Mouse (Mus musculus) neural tube, embryonic 11.5 days (tissue): Measurements from ENCODE around the gene Cd300c. TPM values are rescaled to one million over a fixed set of nuclear protein-coding genes. Genes with fewer than 3 reads are reported as not detected.
"Not testable (repeated sequence)": the region's sequence is repeated elsewhere in the genome, so short reads cannot be mapped to it uniquely, and the experiment has no call there.

Source experiments
- ATAC-seq: fragments of 200-750 bp; cut with Nextera tagmentation; 2 replicates; pipeline ENCODE4 v1.8.0; 2017; ENCODE audit warnings: moderate number of reproducible peaks, mild to moderate bottlenecking, moderate TSS enrichment, moderate library complexity; ENCODE audit not compliant: insufficient read depth, low FRiP score, low TSS enrichment
- DNase-seq: peaks from one replicate; pipeline ENCODE4 v3.0.0-alpha.2; 2015; ENCODE audit warnings: low spot score
- H3K27ac ChIP-seq: fragments of 300-500 bp; sonication (generic); 2 replicates; pipeline ENCODE4 v1.5.1; 2014; ENCODE audit warnings: low read depth, mild to moderate bottlenecking, low read length
- H3K27me3 ChIP-seq: fragments of 300-500 bp; sonication (generic); 2 replicates; pipeline ENCODE4 v1.6.1; 2014; ENCODE audit warnings: mild to moderate bottlenecking, low read length, mixed read lengths; ENCODE audit not compliant: control insufficient read depth, insufficient read depth
- H3K36me3 ChIP-seq: fragments of 300-500 bp; sonication (generic); 2 replicates; pipeline ENCODE4 v1.6.1; 2014; ENCODE audit warnings: mild to moderate bottlenecking, low read length, moderate library complexity, mixed read lengths; ENCODE audit not compliant: control insufficient read depth, insufficient read depth
- H3K4me1 ChIP-seq: fragments of 300-500 bp; sonication (generic); 2 replicates; pipeline ENCODE4 v1.6.1; 2014; ENCODE audit warnings: low read length, mixed read lengths; ENCODE audit not compliant: control insufficient read depth, insufficient read depth
- H3K4me2 ChIP-seq: fragments of 300-500 bp; sonication (generic); 2 replicates; pipeline ENCODE4 v1.6.1; 2014; ENCODE audit warnings: low read depth, mild to moderate bottlenecking, moderate library complexity
- H3K4me3 ChIP-seq: fragments of 300-500 bp; sonication (generic); 2 replicates; pipeline ENCODE4 v1.5.1; 2014; ENCODE audit warnings: low read depth, low read length
- H3K9ac ChIP-seq: fragments of 300-500 bp; sonication (generic); 2 replicates; pipeline ENCODE4 v1.6.1; 2014; ENCODE audit warnings: mild to moderate bottlenecking, low read length
- H3K9me3 ChIP-seq: fragments of 300-500 bp; sonication (generic); 2 replicates; pipeline ENCODE4 v1.6.1; 2016; ENCODE audit warnings: low read length; ENCODE audit not compliant: control insufficient read depth
- WGBS: fragments of 180-500 bp; shearing (Covaris S2); extraction: QIAGEN DNeasy Blood & Tissue Kit; methylation state at CpG from one replicate; pipeline ENCODE4 v1.1.7; 2014; 5-methylcytosine and 5-hydroxymethylcytosine counted together
- polyA plus RNA-seq: library from polyadenylated mRNA; unstranded; fragments of >200 nt; fragmentation: Nextera tagmentation; extraction: Ambion mirVana; gene quantifications from 2 replicates; pipeline ENCODE4 v1.2.1, GENCODE M21; 2014

Gene Cd300c
- 0.41 TPM in 1 of 2 replicates, not detected in the other for polyA plus RNA-seq

DNA sequence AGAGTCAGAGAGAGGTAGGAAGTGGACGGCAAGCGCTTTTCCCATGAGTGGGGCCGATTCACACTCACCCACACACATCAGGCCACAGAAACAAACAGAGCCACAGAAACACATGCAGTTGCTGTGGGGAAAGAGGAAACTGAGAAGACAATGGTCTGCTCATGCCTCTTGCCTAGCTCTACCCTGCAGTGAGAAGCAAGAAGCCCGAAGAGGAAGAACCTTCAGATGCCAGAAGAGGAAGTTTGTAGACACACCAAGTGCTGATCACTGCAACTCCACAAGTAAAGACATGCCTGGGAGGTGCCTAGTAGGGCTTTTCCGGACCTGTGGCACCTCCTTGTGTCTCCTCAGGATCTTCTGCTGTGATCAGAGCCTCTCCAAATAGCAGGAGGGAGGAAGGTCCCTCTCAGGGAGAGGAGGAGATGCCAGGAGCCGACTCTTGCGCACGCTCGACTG lies at the start of gene Cd300c:
Gene Cd300c, minus strand, starts transcription at position 406 of the 456 bp plus-strand sequence.
- no peak within 1 kb of the TSS for H3K4me3 ChIP-seq
- H3K36me3 ChIP-seq: no peaks in the 10 kb centered on the region
- H3K27me3 ChIP-seq: no peaks in the 10 kb centered on the region
- H3K9ac ChIP-seq: no peak within 1 kb of the TSS
- H3K27ac ChIP-seq: no peak within 1 kb of the TSS
- ATAC-seq (no peak), DNase-seq (no peak)
- no peak within 1 kb of the TSS for H3K4me2 ChIP-seq
- no peaks in the 10 kb centered on the region for H3K9me3 ChIP-seq
- WGBS: 87% methylated on average over 9 of the region's 9 CpGs
- H3K4me1 ChIP-seq: no peaks in the 10 kb centered on the region

DNA sequence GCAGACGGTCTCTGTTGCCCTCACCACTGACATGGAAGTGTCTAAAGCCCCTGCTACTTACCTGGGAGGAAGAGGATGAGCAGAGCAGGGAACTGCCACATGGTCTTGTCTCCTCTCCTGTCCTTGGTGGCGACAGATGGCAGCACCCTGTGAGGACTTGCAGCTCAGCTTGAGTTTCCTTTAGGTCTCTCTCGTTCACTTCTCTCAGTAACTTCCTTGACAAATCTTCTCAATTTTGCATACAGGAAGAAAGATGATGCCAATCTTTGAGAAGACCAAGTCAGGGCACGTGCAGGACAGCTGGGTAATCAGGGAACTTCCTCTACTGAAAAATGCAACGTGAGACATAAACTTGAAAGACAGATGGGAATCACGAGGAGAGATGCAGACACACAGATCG lies 47.1 kb upstream of the Cd300c start, which contains the start of gene Cd300ld2:
Gene Cd300ld2, minus strand, starts transcription at position 101 of the 400 bp plus-strand sequence.
- not testable (repeated sequence) for H3K4me1 ChIP-seq, H3K9me3 ChIP-seq, H3K36me3 ChIP-seq, H3K9ac ChIP-seq, DNase-seq, H3K4me3 ChIP-seq, H3K4me2 ChIP-seq, H3K27ac ChIP-seq, H3K27me3 ChIP-seq, ATAC-seq
- no CpG with 5 or more reads among the region's 7 CpGs for WGBS

DNA sequence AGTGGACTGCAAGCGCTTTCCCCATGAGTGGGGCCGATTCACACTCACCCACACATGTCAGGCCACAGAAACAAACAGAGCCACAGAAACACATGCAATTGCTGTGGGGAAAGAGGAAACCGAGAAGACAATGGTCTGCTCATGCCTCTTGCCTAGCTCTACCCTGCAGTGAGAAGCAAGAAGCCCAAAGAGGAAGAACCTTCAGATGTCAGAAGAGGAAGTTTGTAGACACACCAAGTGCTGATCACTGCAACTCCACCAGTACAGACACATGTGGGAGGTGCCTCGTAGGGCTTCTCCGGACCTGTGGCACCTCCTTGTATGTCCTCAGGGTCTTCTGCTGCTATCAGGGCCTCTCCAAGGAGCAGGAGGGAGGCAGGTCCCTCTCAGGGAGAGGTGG lies 35.1 kb upstream of the Cd300c start:
- Histone ChIP-seq H3K4me2 (no peak overlapping the region), H3K27ac (no peak overlapping the region), H3K9me3 (no peaks in the 10 kb centered on the region), H3K4me1 (no peaks in the 10 kb centered on the region), H3K27me3 (no peaks in the 10 kb centered on the region), H3K4me3 (no peak overlapping the region), H3K36me3 (no peaks in the 10 kb centered on the region), H3K9ac (no peak overlapping the region)
- WGBS: 93% methylated on average over 5 of the region's 5 CpGs
- DNase-seq (no peak), ATAC-seq (no peak)

DNA sequence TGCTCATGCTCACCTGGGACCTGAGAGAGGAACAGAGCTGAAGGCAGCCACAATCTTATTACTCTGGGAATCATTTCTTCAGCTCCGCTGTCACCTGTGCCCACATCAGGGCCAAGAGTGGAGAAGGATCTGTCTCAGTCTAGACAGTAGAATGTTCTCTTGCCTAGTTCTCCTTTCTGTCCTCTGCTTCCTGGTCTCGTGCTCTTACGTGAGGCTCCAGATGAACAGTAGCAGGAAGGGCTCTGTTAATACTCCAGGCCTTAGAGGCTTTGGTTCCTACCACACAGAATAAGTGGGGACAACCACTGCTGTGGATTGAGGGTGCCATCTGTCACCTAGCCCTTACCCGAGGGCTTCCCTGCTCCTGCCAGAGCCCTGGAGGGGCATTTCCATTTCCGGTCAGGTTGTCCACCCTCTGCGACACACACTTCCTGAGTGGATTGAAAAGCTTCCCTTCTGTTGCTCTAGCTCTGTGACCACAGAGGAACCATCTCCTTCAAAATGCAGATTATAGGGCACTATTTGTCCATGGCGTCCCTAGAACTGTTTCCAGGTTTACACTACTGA lies 32.6 kb upstream of the Cd300c start, which contains the start of gene Cd300c2:
Gene Cd300c2, minus strand, starts transcription at position 407 of the 567 bp plus-strand sequence.
- DNase-seq (no peak), ATAC-seq (no peak)
- H3K4me1 ChIP-seq: no peaks in the 10 kb centered on the region
- no peaks in the 10 kb centered on the region for H3K9me3 ChIP-seq
- no peak within 1 kb of the TSS for H3K9ac ChIP-seq
- H3K27me3 ChIP-seq: no peaks in the 10 kb centered on the region
- no peaks in the 10 kb centered on the region for H3K36me3 ChIP-seq
- no peak within 1 kb of the TSS for H3K27ac ChIP-seq
- H3K4me3 ChIP-seq: no peak within 1 kb of the TSS
- no peak within 1 kb of the TSS for H3K4me2 ChIP-seq
- WGBS: 80% methylated on average over 7 of the region's 7 CpGs

DNA sequence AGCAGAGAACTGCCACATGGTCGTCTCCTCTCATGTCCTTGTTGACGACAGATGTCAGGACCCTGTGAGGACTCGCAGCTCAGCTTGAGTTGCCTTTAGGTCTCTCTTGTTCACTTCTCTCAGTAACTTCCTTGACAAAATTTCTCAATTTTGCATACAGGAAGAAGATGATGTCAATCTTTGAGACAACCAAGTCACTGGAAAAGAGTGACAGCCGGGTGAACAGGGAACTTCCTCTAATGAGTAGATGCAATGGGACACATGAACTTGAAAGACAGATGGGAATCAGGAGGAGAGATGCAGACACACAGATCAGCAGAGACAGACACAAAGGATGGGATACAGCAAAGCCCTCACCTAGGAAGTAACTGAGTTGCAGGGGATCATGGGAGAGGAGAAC lies 20.8 kb upstream of the Cd300c start, which contains the start of gene Cd300ld:
Gene Cd300ld, minus strand, starts transcription at position 130 of the 400 bp plus-strand sequence.
- Histone ChIP-seq H3K27me3 (no peaks in the 10 kb centered on the region), H3K27ac (no peak within 1 kb of the TSS), H3K4me2 (no peak within 1 kb of the TSS), H3K4me3 (no peak within 1 kb of the TSS), H3K36me3 (no peaks in the 10 kb centered on the region), H3K9me3 (no peaks in the 10 kb centered on the region), H3K9ac (no peak within 1 kb of the TSS), H3K4me1 (no peaks in the 10 kb centered on the region)
- DNase-seq (no peak), ATAC-seq (no peak)
- 90% methylated on average over 4 of the region's 4 CpGs for WGBS

DNA sequence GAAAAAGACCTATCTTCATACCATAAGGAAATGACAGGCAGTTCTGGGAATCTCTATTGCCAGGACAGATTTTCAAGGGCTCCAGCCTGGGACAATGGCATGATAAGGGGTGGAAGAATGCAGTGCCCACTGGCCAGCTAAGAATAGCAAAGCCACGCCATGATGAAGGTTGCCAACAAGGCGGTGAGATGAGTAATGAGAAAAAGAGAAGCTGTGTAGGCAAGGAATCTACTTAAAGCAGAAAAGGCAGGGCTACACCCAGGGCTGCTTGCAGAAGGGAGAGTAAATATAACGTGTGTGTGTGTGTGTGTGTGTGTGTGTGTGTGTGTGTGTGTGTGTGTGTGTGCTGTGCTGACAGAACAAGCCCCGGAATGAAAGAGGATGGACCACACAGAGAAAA lies 12.9 kb upstream of the Cd300c start:
- Histone ChIP-seq H3K9me3 (no peaks in the 10 kb centered on the region), H3K4me3 (no peak overlapping the region), H3K4me2 (no peak overlapping the region), H3K36me3 (no peaks in the 10 kb centered on the region), H3K4me1 (no peaks in the 10 kb centered on the region), H3K27me3 (no peaks in the 10 kb centered on the region), H3K9ac (no peak overlapping the region), H3K27ac (no peak overlapping the region)
- WGBS: 90% methylated on average over 4 of the region's 4 CpGs
- ATAC-seq (no peak), DNase-seq (no peak)

DNA sequence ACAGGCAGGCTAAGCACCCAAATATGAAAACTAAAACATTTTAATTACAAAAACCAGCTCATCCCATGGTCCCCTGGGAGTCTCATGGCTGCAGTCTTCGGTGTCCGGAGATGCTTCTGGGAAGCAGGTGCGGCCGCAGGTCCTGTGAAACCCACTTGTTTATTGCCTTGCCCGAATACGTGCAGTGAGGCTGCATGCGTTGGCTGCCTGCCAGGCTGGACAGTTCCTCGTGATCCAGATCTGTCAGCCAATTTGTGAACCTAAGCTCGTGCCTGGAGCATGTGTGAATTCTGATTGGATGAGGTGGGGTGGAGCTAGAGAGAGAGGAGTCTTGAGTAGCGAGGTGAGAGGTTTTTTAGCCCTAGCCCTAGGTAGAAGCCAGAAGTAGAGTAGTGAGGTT lies 3.8 kb upstream of the Cd300c start:
- 90% methylated on average over 10 of the region's 10 CpGs for WGBS
- Histone ChIP-seq H3K36me3 (no peaks in the 10 kb centered on the region), H3K4me3 (no peak overlapping the region), H3K27ac (no peak overlapping the region), H3K27me3 (no peaks in the 10 kb centered on the region), H3K4me1 (no peaks in the 10 kb centered on the region), H3K9ac (no peak overlapping the region), H3K4me2 (no peak overlapping the region), H3K9me3 (no peaks in the 10 kb centered on the region)
- no peak for DNase-seq
- ATAC-seq: no peak

DNA sequence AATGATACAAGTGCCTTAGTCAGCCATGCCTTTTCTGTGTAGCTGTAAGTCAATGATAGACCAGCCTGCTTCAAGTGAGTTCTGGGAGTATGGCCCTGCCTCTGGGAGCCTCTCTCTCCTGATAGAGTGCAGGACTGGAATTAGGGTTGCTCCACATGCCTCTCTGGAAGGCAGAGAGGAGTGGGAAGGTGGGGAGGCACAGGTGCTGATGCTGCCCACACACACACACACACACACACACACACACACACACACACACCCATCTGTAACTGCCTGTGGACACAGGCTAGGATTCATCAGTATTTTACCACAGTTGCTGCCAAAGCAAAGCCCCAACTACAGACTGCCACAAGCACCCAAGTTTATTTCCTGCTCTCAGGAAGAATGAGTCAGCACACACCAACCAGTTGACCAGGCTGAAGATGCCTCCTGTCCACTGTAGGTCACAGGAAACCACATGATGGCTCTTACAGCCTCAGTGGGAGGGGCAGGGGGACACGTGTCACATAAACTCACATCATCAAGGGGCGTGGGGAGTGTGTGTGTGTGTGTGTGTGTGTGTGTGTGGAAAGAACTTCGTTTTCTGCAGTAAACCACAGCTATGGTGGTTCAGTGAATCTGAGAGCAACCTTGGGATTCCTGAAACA lies 3.7 kb downstream of the Cd300c start:
- H3K9ac ChIP-seq: no peak overlapping the region

DNA sequence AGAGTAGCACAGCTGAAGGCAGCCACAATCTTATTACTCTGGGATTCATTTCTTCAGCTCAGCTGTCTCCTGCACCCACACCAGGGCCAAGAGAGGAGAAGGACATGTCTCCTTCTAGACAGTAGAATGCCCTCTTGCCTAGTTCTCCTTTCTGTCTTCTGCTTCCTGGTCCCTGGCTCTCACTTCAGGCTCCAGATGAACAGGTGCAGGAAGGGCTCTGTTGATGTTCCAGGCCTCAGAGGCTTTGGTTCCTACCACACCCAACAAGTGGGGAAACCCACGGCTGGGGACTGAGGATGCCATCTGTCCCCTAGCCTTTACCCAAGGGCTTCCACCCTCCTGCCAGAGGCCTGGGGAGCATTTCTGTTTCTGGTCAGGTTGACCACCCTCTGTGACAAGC lies 8.6 kb downstream of the Cd300c start:
- 62% methylated on average over 1 of the region's 1 CpGs for WGBS
- DNase-seq: no peak
- no peak overlapping the region for H3K9ac ChIP-seq

More for the DNA sequence above, 3.7 kb downstream of the Cd300c start:
- no peak overlapping the region for H3K4me3 ChIP-seq
- no peak for DNase-seq
- H3K27me3 ChIP-seq: no peaks in the 10 kb centered on the region
- no peaks in the 10 kb centered on the region for H3K9me3 ChIP-seq
- H3K36me3 ChIP-seq: no peaks in the 10 kb centered on the region
- no peak overlapping the region for H3K27ac ChIP-seq
- WGBS: 61% methylated on average over 3 of the region's 3 CpGs
- no peak overlapping the region for H3K4me2 ChIP-seq
- H3K4me1 ChIP-seq: no peaks in the 10 kb centered on the region
- ATAC-seq: no peak

More for the DNA sequence above, 8.6 kb downstream of the Cd300c start:
- H3K4me3 ChIP-seq: no peak overlapping the region
- no peak for ATAC-seq
- H3K27me3 ChIP-seq: no peaks in the 10 kb centered on the region
- no peaks in the 10 kb centered on the region for H3K9me3 ChIP-seq
- no peaks in the 10 kb centered on the region for H3K36me3 ChIP-seq
- no peak overlapping the region for H3K4me2 ChIP-seq
- H3K27ac ChIP-seq: no peak overlapping the region
- H3K4me1 ChIP-seq: no peaks in the 10 kb centered on the region
